Mouse (Mus musculus) gonadal fat pad, adult 2 months (tissue): ENCODE results near the gene Gm26965. TPM values are rescaled to one million over a fixed set of nuclear protein-coding genes. Genes with fewer than 3 reads are reported as not detected.

Experiments used
- polyA plus RNA-seq: library from polyadenylated mRNA; depleted of rRNA; stranded (reverse); fragments of >200 nt; gene quantifications from 2 replicates; pipeline ENCODE4 v1.2.3, GENCODE M21; 2012; rRNA removed

The Gm26965 gene
- polyA plus RNA-seq, 1 experiment: not detected

Other genes with a start within 250 kb of the Gm26965 start
- 1.1 and 1.2 TPM in 2 replicates for gene Zfp458, start 247.7 kb downstream of the Gm26965 start, polyA plus RNA-seq
- 2.0 and 2.3 TPM in 2 replicates for gene Zfp457, start 219.7 kb downstream of the Gm26965 start, polyA plus RNA-seq
- gene Zfp595, start 193.6 kb downstream of the Gm26965 start, polyA plus RNA-seq: 0.91 and 1.1 TPM in 2 replicates
- gene Gm28044, start 165.6 kb downstream of the Gm26965 start, polyA plus RNA-seq: 0.39 and 0.44 TPM in 2 replicates
- gene Zfp953, start 165.5 kb downstream of the Gm26965 start, polyA plus RNA-seq: 0.43 and 0.51 TPM in 2 replicates
- gene Gm28041, start 150.4 kb downstream of the Gm26965 start, polyA plus RNA-seq: not detected in 2 replicates
- gene Zfp456, start 150.3 kb downstream of the Gm26965 start, polyA plus RNA-seq: 0.31 and 0.69 TPM in 2 replicates
- gene Zfp429, start 126.3 kb downstream of the Gm26965 start, polyA plus RNA-seq: 2.3 and 3.4 TPM in 2 replicates
- 0.34 and 0.97 TPM in 2 replicates for gene Zfp459, start 104.7 kb downstream of the Gm26965 start, polyA plus RNA-seq
- 3.6 and 4.2 TPM in 2 replicates for gene Zfp874a, start 74.5 kb downstream of the Gm26965 start, polyA plus RNA-seq
- 2.7 and 3.2 TPM in 2 replicates for gene Zfp874b, start 41.9 kb downstream of the Gm26965 start, polyA plus RNA-seq
- gene Zfp58, start 25.6 kb downstream of the Gm26965 start, polyA plus RNA-seq: 1.2 and 1.4 TPM in 2 replicates
- 34.9 and 41.6 TPM in 2 replicates for gene Zfp87, start within 50 bp of the Gm26965 start, polyA plus RNA-seq
- 2.6 and 3.1 TPM in 2 replicates for gene Zfp748, start 27.7 kb upstream of the Gm26965 start, polyA plus RNA-seq
- gene Zfp729b, start 83.6 kb upstream of the Gm26965 start, polyA plus RNA-seq: 0.80 and 0.92 TPM in 2 replicates
- 0.44 and 0.92 TPM in 2 replicates for gene Gm49345, start 111.6 kb upstream of the Gm26965 start, polyA plus RNA-seq
- 0.81 and 1.0 TPM in 2 replicates for gene Zfp729a, start 111.6 kb upstream of the Gm26965 start, polyA plus RNA-seq
- 5.5 and 6.1 TPM in 2 replicates for gene Zfp738, start 160.9 kb upstream of the Gm26965 start, polyA plus RNA-seq
- 1.3 and 1.6 TPM in 2 replicates for gene Zfp65, start 203.0 kb upstream of the Gm26965 start, polyA plus RNA-seq
- gene Zfp85, start 229.1 kb upstream of the Gm26965 start, polyA plus RNA-seq: 0.69 and 0.96 TPM in 2 replicates